Mouse (Mus musculus) heart, embryonic 11.5 days (tissue): ENCODE measurements at regions not wholly inside any gene's neighbourhood (a gene's known extent, or its start where the extent isn't known, plus 50 kb on each side); places are given as distances from the start of the nearest gene placed in this dataset.

Experiments
- ATAC-seq: fragments of 200-750 bp; cut with Nextera tagmentation; replicated peaks from 2 replicates; pipeline ENCODE4 v1.8.0; 2017; ENCODE audit warnings: moderate library complexity; ENCODE audit not compliant: insufficient number of reproducible peaks, low FRiP score, low TSS enrichment
- H3K27ac ChIP-seq: fragments of 300-500 bp; sonication (generic); 2 replicates; pipeline ENCODE4 v1.5.1; 2014; ENCODE audit warnings: mild to moderate bottlenecking, low read depth, low read length
- H3K27me3 ChIP-seq: fragments of 300-500 bp; sonication (generic); 2 replicates; pipeline ENCODE4 v1.6.1; 2014; ENCODE audit warnings: mild to moderate bottlenecking, low read length, mixed read lengths; ENCODE audit not compliant: control insufficient read depth, insufficient read depth
- H3K36me3 ChIP-seq: fragments of 300-500 bp; sonication (generic); 2 replicates; pipeline ENCODE4 v1.6.1; 2014; ENCODE audit warnings: mild to moderate bottlenecking, low read length, moderate library complexity, mixed read lengths; ENCODE audit not compliant: control insufficient read depth, insufficient read depth
- H3K4me1 ChIP-seq: fragments of 300-500 bp; sonication (generic); 2 replicates; pipeline ENCODE4 v1.6.1; 2014; ENCODE audit warnings: low read length; ENCODE audit not compliant: control insufficient read depth, insufficient read depth
- H3K4me2 ChIP-seq: fragments of 300-500 bp; sonication (generic); 2 replicates; pipeline ENCODE4 v1.6.1; 2014; ENCODE audit warnings: mild to moderate bottlenecking, moderate library complexity
- H3K4me3 ChIP-seq: fragments of 300-500 bp; sonication (generic); 2 replicates; pipeline ENCODE4 v1.5.1; 2014; ENCODE audit warnings: low read depth, low read length
- H3K9ac ChIP-seq: fragments of 300-500 bp; sonication (generic); 2 replicates; pipeline ENCODE4 v1.6.1; 2014; ENCODE audit warnings: mild to moderate bottlenecking, low read depth, low read length, moderate library complexity
- H3K9me3 ChIP-seq: fragments of 300-500 bp; sonication (generic); replicated peaks from 2 replicates; pipeline ENCODE4 v1.6.1; 2016; ENCODE audit warnings: low read length; ENCODE audit not compliant: control insufficient read depth
- WGBS: fragments of 180-500 bp; shearing (Covaris S2); extraction: QIAGEN DNeasy Blood & Tissue Kit; methylation state at CpG from one replicate; pipeline ENCODE4 v1.1.7; 2014; ENCODE audit not compliant: insufficient replicate concordance; 5-methylcytosine and 5-hydroxymethylcytosine counted together

DNA sequence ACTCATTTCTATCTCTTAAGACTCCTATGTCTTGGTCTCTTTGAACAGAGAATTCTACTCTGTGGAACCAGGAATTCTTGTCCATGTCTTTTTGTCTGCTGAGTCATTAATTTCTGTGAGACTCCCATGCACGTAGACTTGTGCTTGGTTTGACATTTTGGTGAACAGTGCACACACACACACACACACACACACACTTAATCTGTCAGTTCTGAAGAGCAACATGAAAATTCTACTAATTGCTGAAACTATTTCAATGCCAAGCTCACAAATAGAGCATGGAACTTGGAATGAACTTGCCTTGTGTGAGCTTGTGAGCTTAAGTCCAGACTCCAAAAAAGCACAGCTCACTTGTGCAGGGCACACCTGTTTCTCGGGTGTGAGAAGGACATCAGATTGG lies 301.1 kb downstream of the Ptprc start:
- Histone ChIP-seq H3K4me2 (no peak overlapping the region), H3K4me1 (no peaks in the 10 kb centered on the region), H3K9ac (no peak overlapping the region), H3K27me3 (no peaks in the 10 kb centered on the region), H3K4me3 (no peak overlapping the region), H3K27ac (no peak overlapping the region), H3K36me3 (no peaks in the 10 kb centered on the region), H3K9me3 (no peaks in the 10 kb centered on the region)
- ATAC-seq, result no peak
- 83% methylated on average over 2 of the region's 2 CpGs for WGBS

DNA sequence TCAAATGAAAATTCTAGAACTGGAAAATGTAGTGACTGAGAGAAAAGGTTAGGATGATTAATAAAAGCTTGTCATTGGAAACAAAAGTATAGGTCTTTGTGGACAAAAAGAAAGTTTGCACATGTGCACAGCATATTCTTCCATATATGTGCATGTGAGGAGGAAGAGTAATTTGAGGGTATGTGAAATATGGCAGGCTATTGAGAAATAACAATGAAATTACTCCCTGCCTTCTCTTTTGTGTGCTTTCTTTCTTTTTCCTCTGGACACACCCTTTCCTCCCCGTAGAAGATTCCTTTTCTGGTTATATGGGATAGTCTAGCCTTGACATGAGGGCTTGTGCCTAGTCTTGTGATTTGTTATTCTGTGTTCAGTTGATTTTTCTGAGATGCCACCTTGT lies 301.9 kb downstream of the Ptprc start:
- Histone ChIP-seq H3K9ac (no peak overlapping the region), H3K4me1 (no peaks in the 10 kb centered on the region), H3K4me2 (no peak overlapping the region), H3K27me3 (no peaks in the 10 kb centered on the region), H3K9me3 (no peaks in the 10 kb centered on the region), H3K36me3 (no peaks in the 10 kb centered on the region), H3K27ac (no peak overlapping the region), H3K4me3 (no peak overlapping the region)
- WGBS, result 80% methylated on average over 1 of the region's 1 CpGs
- no peak for ATAC-seq

- Histone ChIP-seq H3K27ac (no peak overlapping the region), H3K4me1 (no peaks in the 10 kb centered on the region), H3K4me3 (no peak overlapping the region), H3K36me3 (no peaks in the 10 kb centered on the region), H3K9me3 (no peaks in the 10 kb centered on the region), H3K9ac (no peak overlapping the region), H3K4me2 (no peak overlapping the region), H3K27me3 (no peaks in the 10 kb centered on the region)
- WGBS, result 56% methylated on average over 1 of the region's 1 CpGs
- no peak for ATAC-seq
Observed at GRCm38 (mm10) chr1:137865030-137865429, 310.5 kb downstream of the Ptprc start.

- Histone ChIP-seq H3K36me3 (no peaks in the 10 kb centered on the region), H3K27me3 (no peaks in the 10 kb centered on the region), H3K9me3 (no peaks in the 10 kb centered on the region), H3K9ac (no peak overlapping the region), H3K4me3 (no peak overlapping the region), H3K4me1 (no peaks in the 10 kb centered on the region), H3K4me2 (no peak overlapping the region), H3K27ac (no peak overlapping the region)
- no peak for ATAC-seq
- WGBS, result 82% methylated on average over 7 of the region's 7 CpGs
Observed at GRCm38 (mm10) chr1:137863506-137863905, 312.0 kb downstream of the Ptprc start.

DNA sequence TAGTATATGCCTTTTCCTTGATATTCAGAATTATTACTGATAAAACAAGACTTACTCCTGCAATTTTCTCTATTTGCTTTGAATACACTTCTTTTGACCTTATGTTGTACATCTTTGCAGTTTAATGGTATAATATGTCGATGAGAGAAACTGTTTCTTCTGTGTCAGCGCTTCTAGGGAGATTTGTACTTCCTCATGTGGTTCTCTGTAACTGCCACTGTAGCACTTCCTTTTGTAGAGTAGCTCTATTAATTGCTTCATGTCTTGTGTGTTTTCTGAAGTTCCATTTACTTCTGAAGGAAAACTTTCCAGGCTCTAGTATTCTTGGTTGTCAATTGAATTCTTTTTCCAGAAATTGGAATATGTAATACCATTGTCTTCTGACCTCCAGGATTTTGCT lies 323.2 kb downstream of the Ptprc start:
- H3K4me1 ChIP-seq, result no peaks in the 10 kb centered on the region
- ATAC-seq, result no peak
- no peaks in the 10 kb centered on the region for H3K9me3 ChIP-seq
- no peaks in the 10 kb centered on the region for H3K27me3 ChIP-seq
- no peak overlapping the region for H3K9ac ChIP-seq
- 76% methylated on average over 2 of the region's 2 CpGs for WGBS
- no peak overlapping the region for H3K4me2 ChIP-seq
- H3K36me3 ChIP-seq, result no peaks in the 10 kb centered on the region
- no peak overlapping the region for H3K4me3 ChIP-seq
- no peak overlapping the region for H3K27ac ChIP-seq

- no peak overlapping the region for H3K4me2 ChIP-seq
- ATAC-seq, result no peak
- no peak overlapping the region for H3K9ac ChIP-seq
- H3K4me1 ChIP-seq, result no peaks in the 10 kb centered on the region
- no peaks in the 10 kb centered on the region for H3K36me3 ChIP-seq
- no peak overlapping the region for H3K27ac ChIP-seq
- H3K9me3 ChIP-seq, result no peaks in the 10 kb centered on the region
- no peaks in the 10 kb centered on the region for H3K27me3 ChIP-seq
- WGBS, result 81% methylated on average over 10 of the region's 10 CpGs
- H3K4me3 ChIP-seq, result no peak overlapping the region
Observed at GRCm38 (mm10) chr1:137847311-137847923, 328.1 kb downstream of the Ptprc start.

- Histone ChIP-seq H3K9me3 (no peaks in the 10 kb centered on the region), H3K4me1 (no peaks in the 10 kb centered on the region), H3K4me2 (no peak overlapping the region), H3K9ac (no peak overlapping the region), H3K36me3 (no peaks in the 10 kb centered on the region), H3K27me3 (no peaks in the 10 kb centered on the region), H3K4me3 (no peak overlapping the region), H3K27ac (no peak overlapping the region)
- ATAC-seq, result no peak
- WGBS, result 63% methylated on average over 1 of the region's 1 CpGs
Observed at GRCm38 (mm10) chr1:137846857-137847256, 328.7 kb downstream of the Ptprc start.

DNA sequence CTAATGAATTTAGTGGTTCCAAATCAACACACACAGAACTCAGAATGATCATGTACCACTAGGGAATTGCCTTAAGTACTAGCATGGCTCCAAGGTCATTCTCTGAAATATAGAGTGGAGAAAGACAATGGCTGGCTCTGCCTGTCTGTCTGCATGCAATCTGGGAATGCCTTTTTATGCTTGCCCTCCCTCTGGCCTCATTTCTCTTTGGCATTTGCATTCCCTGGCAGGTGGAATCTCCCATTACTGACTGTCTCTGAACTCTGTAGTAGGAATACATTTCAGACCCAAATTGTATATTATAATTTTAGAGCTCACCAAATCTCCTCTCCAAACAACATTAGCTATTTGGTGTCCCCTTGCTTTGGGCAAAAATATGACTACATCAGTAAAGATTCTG lies 335.0 kb downstream of the Ptprc start:
- no peaks in the 10 kb centered on the region for H3K4me1 ChIP-seq

GRCm38 (mm10) chr1:137839703-137840102 lies 335.8 kb downstream of the Ptprc start:
- Histone ChIP-seq H3K9me3 (no peaks in the 10 kb centered on the region), H3K4me2 (no peak overlapping the region), H3K27ac (no peak overlapping the region), H3K9ac (no peak overlapping the region), H3K4me1 (no peaks in the 10 kb centered on the region), H3K4me3 (no peak overlapping the region), H3K27me3 (no peaks in the 10 kb centered on the region), H3K36me3 (no peaks in the 10 kb centered on the region)
- WGBS, result 79% methylated on average over 5 of the region's 5 CpGs
- no peak for ATAC-seq

More for the DNA sequence above, 335.0 kb downstream of the Ptprc start:
- H3K36me3 ChIP-seq, result no peaks in the 10 kb centered on the region
- no peaks in the 10 kb centered on the region for H3K27me3 ChIP-seq
- H3K27ac ChIP-seq, result no peak overlapping the region
- no peak overlapping the region for H3K4me3 ChIP-seq
- no peak for ATAC-seq
- H3K9ac ChIP-seq, result no peak overlapping the region
- H3K4me2 ChIP-seq, result no peak overlapping the region
- no peaks in the 10 kb centered on the region for H3K9me3 ChIP-seq
